Mouse (Mus musculus): ENCODE measurements around the gene Gm19426.
A peak's percentile ranks its signal among the peaks of the same experiment; 100 is the strongest.

Gene Gm19426

DNA sequence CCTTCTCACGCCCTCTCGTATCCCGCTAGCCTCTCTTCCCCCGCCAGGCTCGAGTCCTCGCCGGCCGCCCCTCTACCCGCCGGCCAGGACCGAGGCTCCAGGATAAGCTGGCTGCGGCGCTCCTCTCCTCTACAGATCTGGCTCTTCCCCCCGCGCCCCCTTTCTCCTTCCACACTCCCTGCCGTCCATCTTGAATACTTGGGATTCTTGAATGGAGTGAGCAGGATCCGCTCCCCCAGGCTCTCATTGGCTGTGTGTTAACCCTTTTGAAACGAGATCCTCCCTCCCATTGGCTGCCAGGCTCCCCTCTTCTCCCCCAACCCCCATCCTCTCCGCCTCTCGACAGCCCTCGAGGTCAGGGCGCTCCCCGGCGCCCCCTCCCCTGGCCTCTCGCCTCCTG lies at the start of gene Gm19426:
TSS of gene Gm19426 (minus strand) at position 95 of the 400 bp plus-strand sequence.
- peak; percentile 91 for DNase-seq (ENCODE audit: low read depth, low spot score)

DNA sequence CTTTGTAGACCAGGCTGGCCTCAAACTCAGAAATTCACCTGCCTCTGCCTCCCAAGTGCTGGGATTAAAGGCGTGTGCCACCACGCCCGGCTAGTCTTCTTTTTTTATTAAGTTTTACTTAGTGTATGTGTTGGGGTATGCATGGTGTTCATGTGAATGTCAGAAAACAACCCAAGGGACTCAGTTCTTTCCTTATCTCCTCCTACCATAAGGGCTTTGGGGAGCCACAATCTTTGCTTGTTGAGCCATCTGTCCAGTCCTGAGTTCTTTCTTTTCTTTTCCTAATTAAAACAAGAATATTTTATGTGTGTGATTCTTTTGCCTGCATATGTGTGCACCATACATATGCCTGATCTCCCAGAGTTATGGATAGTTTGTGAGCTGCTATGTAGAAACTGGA lies 49.7 kb upstream of the Gm19426 start:
- DNase-seq (ENCODE audit: low read depth, low spot score): no peak

DNA sequence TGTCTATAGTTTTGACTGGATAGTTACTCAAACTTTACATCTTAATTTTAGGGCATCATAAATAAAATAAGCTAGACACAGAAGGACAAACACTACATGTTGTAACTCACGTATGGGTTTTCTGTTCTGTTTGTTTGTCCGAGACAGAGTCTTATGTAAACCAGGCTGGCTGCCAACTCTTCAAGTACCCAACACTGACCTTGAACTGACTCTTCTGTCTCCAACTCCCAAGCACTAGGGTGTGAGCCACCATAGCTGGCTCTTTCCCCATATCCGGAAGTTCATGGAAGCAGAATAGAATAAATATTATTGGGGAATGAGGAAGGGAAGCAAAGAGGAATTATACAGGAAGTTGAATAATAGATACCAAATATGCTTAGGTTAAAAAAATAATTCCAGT lies 49.1 kb upstream of the Gm19426 start:
- no peak for DNase-seq (ENCODE audit: low read depth, low spot score)

- DNase-seq (ENCODE audit: low read depth, low spot score): no peak
These were observed 47.0 kb upstream of the Gm19426 start for GRCm38 (mm10) chr2:84790418-84790817.

DNA sequence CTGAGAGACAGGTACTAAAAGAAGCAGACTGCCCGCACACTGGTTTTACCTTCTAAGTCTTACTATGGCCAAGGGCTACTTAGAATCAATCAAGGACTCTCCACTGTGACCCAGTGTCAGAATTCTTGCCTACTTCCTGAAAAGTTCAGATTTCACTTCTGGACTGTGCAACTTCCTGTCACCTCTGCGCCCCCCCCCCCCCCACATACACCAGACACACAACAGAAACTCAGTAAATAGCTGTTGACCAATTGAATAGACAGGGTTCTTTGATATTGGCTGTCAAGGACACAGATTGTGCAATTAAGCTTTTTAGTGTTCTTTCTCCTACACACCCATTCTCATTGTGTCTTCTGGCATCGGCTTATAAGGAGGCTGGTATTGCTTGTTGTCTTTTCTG lies 44.9 kb upstream of the Gm19426 start:
- DNase-seq (ENCODE audit: low read depth, low spot score): no peak

DNA sequence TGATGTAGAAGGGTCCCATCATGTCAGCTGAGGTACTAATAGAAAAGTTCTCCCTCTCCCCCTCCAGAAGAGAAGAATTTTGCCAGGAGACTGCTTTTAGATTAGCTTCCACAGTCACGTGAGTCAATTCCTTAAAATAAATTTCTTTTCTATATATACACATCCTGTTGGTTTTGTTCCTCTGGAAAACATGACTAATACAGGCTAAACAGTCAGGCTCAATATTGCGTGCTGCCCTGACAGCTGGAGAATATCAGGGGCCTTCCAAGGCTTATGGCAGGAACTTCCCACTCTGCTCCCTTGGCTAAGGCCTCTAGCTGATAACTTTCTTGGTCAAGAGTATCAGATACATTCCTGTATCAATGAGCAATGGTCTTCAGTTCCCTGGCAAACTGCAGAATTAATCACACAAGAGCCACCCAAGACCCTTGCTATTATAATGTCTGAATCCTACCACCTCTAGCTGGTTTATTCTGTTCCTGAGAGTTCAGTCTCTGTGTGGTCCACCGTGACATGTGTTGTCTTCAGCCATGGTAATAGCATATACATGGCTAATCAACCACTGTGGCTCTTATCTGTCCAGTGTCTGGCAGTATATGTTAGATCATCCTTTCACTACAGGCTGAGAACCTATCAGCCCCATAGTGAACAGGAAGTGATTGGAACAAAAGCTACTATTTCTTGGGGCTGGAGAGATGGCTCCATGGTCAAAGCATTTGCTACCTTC lies 40.5 kb upstream of the Gm19426 start:
- no peak for DNase-seq (ENCODE audit: low read depth, low spot score)

- DNase-seq (ENCODE audit: low read depth, low spot score): no peak
These were observed 39.9 kb upstream of the Gm19426 start for GRCm38 (mm10) chr2:84783315-84783714.

- DNase-seq (ENCODE audit: low read depth, low spot score): no peak
These were observed 35.8 kb upstream of the Gm19426 start for GRCm38 (mm10) chr2:84779210-84779609.

DNA sequence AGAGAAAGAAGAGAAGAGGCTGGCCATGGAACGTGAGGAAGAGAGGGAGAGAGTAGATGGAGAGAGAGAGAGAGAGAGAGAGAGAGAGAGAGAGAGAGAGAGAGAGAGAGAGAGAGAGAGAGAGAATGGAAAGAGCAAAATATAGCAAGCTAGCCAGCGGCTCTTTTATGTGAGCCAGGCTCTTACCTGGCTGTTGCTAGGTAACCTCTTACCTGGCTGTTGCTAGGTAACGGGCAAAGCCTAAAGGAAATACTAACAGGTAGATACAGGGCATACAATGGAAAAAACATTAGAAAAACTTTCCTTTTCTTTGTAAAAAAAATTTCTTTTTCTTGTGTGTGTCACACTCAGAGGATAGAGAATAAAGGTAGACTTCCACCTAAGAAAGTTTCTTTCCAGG lies 34.3 kb upstream of the Gm19426 start:
- DNase-seq (ENCODE audit: low read depth, low spot score): no peak

- no peak for DNase-seq (ENCODE audit: low read depth, low spot score)
These were observed 32.2 kb upstream of the Gm19426 start for GRCm38 (mm10) chr2:84775665-84776064.

DNA sequence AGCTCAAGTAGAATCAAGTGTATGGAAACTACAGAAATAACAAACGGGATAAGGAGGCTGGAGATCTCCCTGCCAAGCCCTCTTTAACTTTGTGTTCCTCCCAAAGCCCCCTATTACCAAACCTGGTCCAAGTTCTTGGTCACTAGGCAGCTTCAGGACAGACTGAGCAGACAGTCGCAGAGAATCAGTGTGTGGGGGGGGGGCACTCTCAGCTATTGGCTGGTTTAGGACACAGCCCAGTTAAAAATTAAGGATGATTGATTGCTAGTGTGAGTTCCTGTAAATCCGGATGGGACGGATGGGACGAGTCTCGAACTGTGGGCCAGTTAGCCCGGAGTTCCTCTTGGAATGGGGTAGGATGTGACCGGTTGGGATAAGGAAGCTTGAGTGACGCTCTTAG lies 31.8 kb upstream of the Gm19426 start, which contains the start of gene Serping1:
TSS of gene Serping1 (minus strand) at position 204 of the 400 bp plus-strand sequence.
- no peak for DNase-seq (ENCODE audit: low read depth, low spot score)

DNA sequence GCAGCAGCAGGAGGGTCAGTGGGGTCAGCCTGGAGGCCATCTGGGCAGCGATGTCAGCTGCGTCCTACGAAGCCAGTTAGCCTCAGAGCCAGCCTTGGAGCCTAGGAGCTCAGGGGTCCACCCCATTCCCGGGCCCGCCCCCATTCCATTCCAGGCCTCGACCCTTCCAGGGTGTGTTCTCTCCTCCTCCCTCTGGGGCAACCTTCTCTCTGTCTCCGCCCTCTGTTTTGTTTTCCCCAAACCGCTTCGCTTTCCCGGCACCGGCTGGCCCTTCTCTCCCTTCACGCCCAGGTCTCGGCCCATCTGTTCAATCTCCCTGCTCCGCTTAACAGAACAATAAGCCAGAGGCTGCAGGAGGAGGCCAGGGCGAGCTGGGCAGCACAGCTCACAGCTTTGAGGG lies 31.3 kb upstream of the Gm19426 start:
- DNase-seq (ENCODE audit: low read depth, low spot score): peak; percentile 50

- DNase-seq (ENCODE audit: low read depth, low spot score): no peak
These were observed 29.7 kb upstream of the Gm19426 start for GRCm38 (mm10) chr2:84773195-84773594.

- DNase-seq (ENCODE audit: low read depth, low spot score): no peak
These were observed 29.0 kb upstream of the Gm19426 start for GRCm38 (mm10) chr2:84772454-84772853.

- no peak for DNase-seq (ENCODE audit: low read depth, low spot score)
These were observed 27.0 kb upstream of the Gm19426 start for GRCm38 (mm10) chr2:84770501-84770900.

- DNase-seq (ENCODE audit: low read depth, low spot score): no peak
These were observed 19.4 kb upstream of the Gm19426 start for GRCm38 (mm10) chr2:84762818-84763217.

- no peak for DNase-seq (ENCODE audit: low read depth, low spot score)
These were observed 18.8 kb upstream of the Gm19426 start for GRCm38 (mm10) chr2:84762295-84762694.

- no peak for DNase-seq (ENCODE audit: low read depth, low spot score)
These were observed 18.4 kb upstream of the Gm19426 start for GRCm38 (mm10) chr2:84761840-84762239.

GRCm38 (mm10) chr2:84761309-84761708 lies 17.9 kb upstream of the Gm19426 start:
- no peak for DNase-seq (ENCODE audit: low read depth, low spot score)

DNA sequence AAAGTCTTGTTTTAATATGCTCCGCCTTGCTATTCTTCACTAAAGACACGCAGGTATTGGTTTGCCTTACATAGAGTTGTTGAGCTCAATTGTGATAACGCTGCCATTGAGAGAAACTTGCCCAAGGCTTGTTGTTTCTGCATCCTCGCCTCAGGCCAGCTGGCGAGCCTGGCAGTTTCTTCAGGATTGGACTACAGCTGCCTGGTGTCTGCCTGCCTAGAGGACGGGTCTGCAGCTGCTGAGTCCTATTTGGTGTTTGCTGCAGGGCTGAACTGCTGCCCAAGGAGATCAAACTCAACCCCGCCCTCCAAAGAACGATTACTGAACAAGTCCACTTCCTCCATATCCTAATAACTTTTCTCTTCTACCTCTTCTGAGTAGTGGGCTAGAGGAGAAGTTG lies 17.3 kb upstream of the Gm19426 start:
- DNase-seq (ENCODE audit: low read depth, low spot score): no peak

- DNase-seq (ENCODE audit: low read depth, low spot score): no peak
These were observed 15.2 kb upstream of the Gm19426 start for GRCm38 (mm10) chr2:84758542-84759127.

DNA sequence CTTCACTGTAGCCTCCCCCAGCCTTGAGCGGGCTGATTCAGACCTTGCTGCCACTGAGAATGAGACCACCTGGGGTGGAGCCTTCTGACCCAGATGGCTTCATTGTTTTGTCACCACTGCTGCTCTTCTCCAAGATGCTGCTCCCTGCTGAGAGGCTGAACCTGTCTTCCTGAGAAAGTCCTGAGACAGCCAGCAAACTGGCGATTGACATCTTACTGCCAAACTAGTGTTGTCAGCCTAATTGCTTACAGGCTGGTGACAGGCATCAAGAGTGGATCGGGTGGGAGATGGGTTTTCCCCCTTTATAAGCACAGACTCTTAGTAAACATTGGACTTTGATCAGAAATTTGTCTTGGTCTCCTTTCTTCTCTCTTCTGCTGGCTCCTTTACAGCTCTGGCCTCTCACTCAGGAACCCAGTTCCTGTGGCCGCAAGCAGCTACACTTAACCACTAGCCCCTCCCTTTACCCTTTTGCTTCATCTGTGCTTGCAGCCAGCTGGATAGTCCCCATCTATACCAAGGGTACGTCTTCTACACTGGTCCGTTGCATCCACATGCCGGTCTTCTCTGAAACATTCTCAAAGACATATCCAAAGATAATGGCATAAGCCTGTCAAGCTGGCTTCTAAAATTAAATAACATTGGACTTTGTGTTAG lies 13.7 kb upstream of the Gm19426 start:
- DNase-seq (ENCODE audit: low read depth, low spot score): no peak

- no peak for DNase-seq (ENCODE audit: low read depth, low spot score)
These were observed 12.8 kb upstream of the Gm19426 start for GRCm38 (mm10) chr2:84756245-84756644.

Data from embryo, embryonic 11.5 days (tissue).